Mouse (Mus musculus): ENCODE measurements at regions not wholly inside any gene's neighbourhood (a gene's known extent, or its start where the extent isn't known, plus 50 kb on each side); places are given as distances from the start of the nearest gene placed in this dataset.
A peak's percentile ranks its signal among the peaks of the same experiment; 100 is the strongest.

GRCm38 (mm10) chr2:135560856-135561255, 98.0 kb upstream of the Plcb4 start:
- no peak overlapping the region for H3K4me2 ChIP-seq
- no peak overlapping the region for H3K4me3 ChIP-seq (replicated peaks)
- H3K4me1 ChIP-seq = no peaks in the 10 kb centered on the region
- no peaks in the 10 kb centered on the region for H3K9me3 ChIP-seq
- H3K36me3 ChIP-seq = no peaks in the 10 kb centered on the region
- no peak for ATAC-seq (ENCODE audit: insufficient read depth, low FRiP score, low read depth)
- WGBS = 82% methylated on average over 1 of the region's 1 CpGs
- H3K27ac ChIP-seq = no peak overlapping the region
- H3K9ac ChIP-seq = no peak overlapping the region
- no peaks in the 10 kb centered on the region for H3K27me3 ChIP-seq (replicated peaks)

- no peaks in the 10 kb centered on the region for H3K27me3 ChIP-seq (replicated peaks)
- no peak overlapping the region for H3K4me3 ChIP-seq (replicated peaks)
- no peaks in the 10 kb centered on the region for H3K4me1 ChIP-seq
- no peak for ATAC-seq (ENCODE audit: insufficient read depth, low FRiP score, low read depth)
- no peaks in the 10 kb centered on the region for H3K36me3 ChIP-seq
- no peak overlapping the region for H3K4me2 ChIP-seq
- H3K27ac ChIP-seq = no peak overlapping the region
- no peak overlapping the region for H3K9ac ChIP-seq
- WGBS = 67% methylated on average over 7 of the region's 7 CpGs
- no peaks in the 10 kb centered on the region for H3K9me3 ChIP-seq
These were observed 97.1 kb upstream of the Plcb4 start for GRCm38 (mm10) chr2:135561716-135562115.

- no peak overlapping the region for H3K9ac ChIP-seq
- H3K27ac ChIP-seq = no peak overlapping the region
- no peak overlapping the region for H3K4me3 ChIP-seq (replicated peaks)
- no peaks in the 10 kb centered on the region for H3K4me1 ChIP-seq
- no peak overlapping the region for H3K4me2 ChIP-seq
- no peaks in the 10 kb centered on the region for H3K36me3 ChIP-seq
- H3K9me3 ChIP-seq = no peaks in the 10 kb centered on the region
- no peaks in the 10 kb centered on the region for H3K27me3 ChIP-seq (replicated peaks)
- WGBS = 59% methylated on average over 10 of the region's 10 CpGs
- ATAC-seq (ENCODE audit: insufficient read depth, low FRiP score, low read depth) = peak; percentile 50; the same call in 1 of the 2 replicates
These were observed 96.5 kb upstream of the Plcb4 start for GRCm38 (mm10) chr2:135562140-135562890.

GRCm38 (mm10) chr2:135564231-135564630, 94.6 kb upstream of the Plcb4 start:
- H3K9ac ChIP-seq = no peak overlapping the region
- no peak for ATAC-seq (ENCODE audit: insufficient read depth, low FRiP score, low read depth)
- H3K9me3 ChIP-seq = no peaks in the 10 kb centered on the region
- H3K4me2 ChIP-seq = no peak overlapping the region
- H3K4me1 ChIP-seq = no peaks in the 10 kb centered on the region
- H3K27me3 ChIP-seq (replicated peaks) = no peaks in the 10 kb centered on the region
- H3K4me3 ChIP-seq (replicated peaks) = no peak overlapping the region
- 69% methylated on average over 4 of the region's 4 CpGs for WGBS
- no peak overlapping the region for H3K27ac ChIP-seq
- H3K36me3 ChIP-seq = no peaks in the 10 kb centered on the region

- Histone ChIP-seq H3K4me3 (replicated peaks) (no peak overlapping the region), H3K9ac (no peak overlapping the region), H3K27ac (no peak overlapping the region), H3K36me3 (no peaks in the 10 kb centered on the region), H3K4me1 (no peaks in the 10 kb centered on the region), H3K4me2 (no peak overlapping the region), H3K9me3 (no peaks in the 10 kb centered on the region), H3K27me3 (replicated peaks) (no peaks in the 10 kb centered on the region)
- ATAC-seq (ENCODE audit: insufficient read depth, low FRiP score, low read depth) = no peak
- 74% methylated on average over 2 of the region's 2 CpGs for WGBS
These were observed 90.5 kb upstream of the Plcb4 start for GRCm38 (mm10) chr2:135568350-135568749.

- WGBS = 63% methylated on average over 5 of the region's 5 CpGs
- H3K9ac ChIP-seq = no peak overlapping the region
- ATAC-seq (ENCODE audit: insufficient read depth, low FRiP score, low read depth) = no peak
- H3K9me3 ChIP-seq = no peaks in the 10 kb centered on the region
- H3K27ac ChIP-seq = no peak overlapping the region
- H3K4me2 ChIP-seq = no peak overlapping the region
- H3K36me3 ChIP-seq = no peaks in the 10 kb centered on the region
- H3K4me3 ChIP-seq (replicated peaks) = no peak overlapping the region
- H3K27me3 ChIP-seq (replicated peaks) = no peaks in the 10 kb centered on the region
- H3K4me1 ChIP-seq = no peaks in the 10 kb centered on the region
These were observed 87.2 kb upstream of the Plcb4 start for GRCm38 (mm10) chr2:135571599-135571998.

- peaks cover 9% of the 10 kb centered on the region; the same call in 1 of the 2 replicates for H3K4me1 ChIP-seq
- H3K4me3 ChIP-seq (replicated peaks) = no peak overlapping the region
- no peaks in the 10 kb centered on the region for H3K27me3 ChIP-seq (replicated peaks)
- 74% methylated on average over 5 of the region's 5 CpGs for WGBS
- no peaks in the 10 kb centered on the region for H3K9me3 ChIP-seq
- H3K36me3 ChIP-seq = no peaks in the 10 kb centered on the region
- no peak overlapping the region for H3K27ac ChIP-seq
- H3K4me2 ChIP-seq = no peak overlapping the region
- ATAC-seq (ENCODE audit: insufficient read depth, low FRiP score, low read depth) = no peak
- H3K9ac ChIP-seq = no peak overlapping the region
These were observed 81.6 kb upstream of the Plcb4 start for GRCm38 (mm10) chr2:135577228-135577627.

GRCm38 (mm10) chr2:135578135-135578534, 80.7 kb upstream of the Plcb4 start:
- no peaks in the 10 kb centered on the region for H3K9me3 ChIP-seq
- no peaks in the 10 kb centered on the region for H3K27me3 ChIP-seq (replicated peaks)
- WGBS = 31% methylated on average over 5 of the region's 5 CpGs
- no peak for ATAC-seq (ENCODE audit: insufficient read depth, low FRiP score, low read depth)
- no peak overlapping the region for H3K27ac ChIP-seq
- no peak overlapping the region for H3K4me2 ChIP-seq
- no peak overlapping the region for H3K4me3 ChIP-seq (replicated peaks)
- no peaks in the 10 kb centered on the region for H3K36me3 ChIP-seq
- no peak overlapping the region for H3K9ac ChIP-seq
- peaks cover 9% of the 10 kb centered on the region; the same call in 1 of the 2 replicates for H3K4me1 ChIP-seq

- Histone ChIP-seq H3K9me3 (no peaks in the 10 kb centered on the region), H3K27me3 (replicated peaks) (no peaks in the 10 kb centered on the region), H3K27ac (no peak overlapping the region), H3K9ac (no peak overlapping the region), H3K36me3 (no peaks in the 10 kb centered on the region), H3K4me3 (replicated peaks) (no peak overlapping the region), H3K4me1 (peaks cover 9% of the 10 kb centered on the region; the same call in 1 of the 2 replicates), H3K4me2 (no peak overlapping the region)
- WGBS = 92% methylated on average over 6 of the region's 6 CpGs
- no peak for ATAC-seq (ENCODE audit: insufficient read depth, low FRiP score, low read depth)
These were observed 79.3 kb upstream of the Plcb4 start for GRCm38 (mm10) chr2:135579514-135579913.

GRCm38 (mm10) chr2:135580051-135580450, 78.8 kb upstream of the Plcb4 start:
- no peaks in the 10 kb centered on the region for H3K27me3 ChIP-seq (replicated peaks)
- 72% methylated on average over 4 of the region's 4 CpGs for WGBS
- H3K36me3 ChIP-seq = no peaks in the 10 kb centered on the region
- ATAC-seq (ENCODE audit: insufficient read depth, low FRiP score, low read depth) = no peak
- H3K4me3 ChIP-seq (replicated peaks) = no peak overlapping the region
- no peak overlapping the region for H3K9ac ChIP-seq
- H3K4me2 ChIP-seq = no peak overlapping the region
- no peak overlapping the region for H3K27ac ChIP-seq
- H3K9me3 ChIP-seq = no peaks in the 10 kb centered on the region
- peaks cover 9% of the 10 kb centered on the region; the same call in 1 of the 2 replicates for H3K4me1 ChIP-seq

GRCm38 (mm10) chr2:135582341-135582740, 76.5 kb upstream of the Plcb4 start:
- WGBS = 43% methylated on average over 8 of the region's 8 CpGs
- Histone ChIP-seq H3K27ac (no peak overlapping the region), H3K9me3 (no peaks in the 10 kb centered on the region), H3K36me3 (no peaks in the 10 kb centered on the region), H3K9ac (no peak overlapping the region), H3K4me1 (peaks cover 9% of the 10 kb centered on the region; the same call in 1 of the 2 replicates), H3K27me3 (replicated peaks) (no peaks in the 10 kb centered on the region), H3K4me3 (replicated peaks) (no peak overlapping the region), H3K4me2 (no peak overlapping the region)
- no peak for ATAC-seq (ENCODE audit: insufficient read depth, low FRiP score, low read depth)

- Histone ChIP-seq H3K9ac (no peak overlapping the region), H3K27me3 (replicated peaks) (no peaks in the 10 kb centered on the region), H3K27ac (no peak overlapping the region), H3K9me3 (no peaks in the 10 kb centered on the region), H3K36me3 (no peaks in the 10 kb centered on the region), H3K4me2 (no peak overlapping the region), H3K4me3 (replicated peaks) (no peak overlapping the region), H3K4me1 (no peaks in the 10 kb centered on the region)
- no peak for ATAC-seq (ENCODE audit: insufficient read depth, low FRiP score, low read depth)
These were observed 52.5 kb upstream of the Plcb4 start for GRCm38 (mm10) chr2:135606306-135606705.

All from stomach, embryonic 15.5 days (tissue).